Mouse (Mus musculus) bone marrow, adult 2 months (tissue): ENCODE measurements around the gene Piwil1. TPM values are rescaled to one million over a fixed set of nuclear protein-coding genes. Genes with fewer than 3 reads are reported as not detected.
A peak's percentile ranks its signal among the peaks of the same experiment; 100 is the strongest.

Experiments used
- H3K27ac ChIP-seq: fragments of 200-500 bp; 2 replicates; pipeline ENCODE4 v1.5.1; 2012; ENCODE audit warnings: low read depth, mild to moderate bottlenecking, control low read depth, inconsistent platforms, low read length; ENCODE audit not compliant: control insufficient read depth, poor library complexity, insufficient read depth
- H3K4me1 ChIP-seq: fragments of 200-500 bp; 2 replicates; pipeline ENCODE4 v1.6.1; 2011; ENCODE audit warnings: low read length; ENCODE audit not compliant: control insufficient read depth, insufficient read depth
- H3K4me3 ChIP-seq: fragments of 200-500 bp; replicated peaks from 2 replicates; pipeline ENCODE3; 2011; ENCODE audit warnings: mild to moderate bottlenecking, low read depth, low read length, control low read depth; ENCODE audit not compliant: control insufficient read depth
- CTCF ChIP-seq: fragments of 200-500 bp; IDR thresholded peaks from 2 replicates; pipeline ENCODE4 v1.5.1; 2011; ENCODE audit warnings: low read length, control low read depth; ENCODE audit not compliant: control insufficient read depth, insufficient read depth
- POLR2A ChIP-seq: fragments of 200-500 bp; IDR thresholded peaks from 2 replicates; pipeline ENCODE4 v1.6.1; 2011; ENCODE audit warnings: low read depth, mild to moderate bottlenecking, control low read depth, low read length, borderline replicate concordance; ENCODE audit not compliant: control insufficient read depth
- WGBS: fragments of 180-500 bp; shearing (Covaris S2); methylation state at CpG from one replicate; pipeline ENCODE4 v1.1.7; 2018; 5-methylcytosine and 5-hydroxymethylcytosine counted together
- polyA plus RNA-seq: library from polyadenylated mRNA; stranded (reverse); fragments of >200 nt; gene quantifications from 2 replicates; pipeline ENCODE4 v1.2.4, GENCODE M21; 2011; ENCODE audit warnings: low replicate concordance; ENCODE audit not compliant: missing spikeins, insufficient read depth, insufficient read length

Piwil1 gene
- polyA plus RNA-seq, 1 experiment, result not detected

DNA sequence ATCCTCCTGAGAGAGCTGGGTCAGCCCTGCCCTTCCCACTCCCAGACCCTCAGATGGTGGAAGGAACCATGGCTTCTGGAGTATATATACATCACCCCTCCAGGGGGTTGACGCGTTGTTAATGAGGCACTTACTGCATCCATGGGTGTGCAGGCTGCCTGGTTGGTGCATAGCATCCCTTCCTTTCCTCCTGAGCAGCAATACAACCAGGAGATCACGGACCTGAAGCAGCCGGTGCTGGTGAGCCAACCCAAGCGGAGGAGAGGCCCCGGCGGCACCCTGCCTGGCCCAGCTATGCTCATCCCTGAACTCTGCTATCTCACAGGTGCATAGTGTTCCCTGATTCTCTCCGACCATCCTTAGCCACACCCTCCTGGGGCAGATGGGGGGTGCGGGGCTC is 42.9 kb downstream of the Piwil1 start:
- WGBS, result 80% methylated on average over 9 of the region's 9 CpGs
- H3K4me1 ChIP-seq, result no peaks in the 10 kb centered on the region

DNA sequence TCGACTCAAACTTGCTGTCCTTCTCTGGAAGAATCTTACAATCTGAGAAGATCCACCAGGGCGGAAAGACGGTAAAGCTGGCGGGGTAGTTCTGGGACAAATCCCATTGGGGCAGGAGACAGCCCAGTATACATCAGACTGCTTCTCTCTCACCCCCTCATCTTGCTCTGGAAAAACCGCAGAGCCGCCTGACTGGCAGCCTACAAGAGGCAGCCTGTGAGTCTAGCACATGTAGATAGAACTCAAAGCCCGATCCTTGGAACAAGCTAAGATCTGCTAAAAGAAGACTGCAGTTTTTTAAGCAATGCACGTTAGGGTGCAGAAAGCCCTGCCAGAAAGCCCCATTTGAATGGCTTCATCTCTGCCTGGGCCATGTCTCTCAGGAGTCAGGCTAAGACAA is 43.9 kb downstream of the Piwil1 start:
- WGBS, result 83% methylated on average over 8 of the region's 8 CpGs
- Histone ChIP-seq H3K4me3 (no peak overlapping the region), H3K27ac (no peak overlapping the region), H3K4me1 (no peaks in the 10 kb centered on the region)
- no peak for TF ChIP-seq CTCF
- no peak for TF ChIP-seq POLR2A

More for the DNA sequence above, 42.9 kb downstream of the Piwil1 start:
- H3K4me3 ChIP-seq, result no peak overlapping the region
- TF ChIP-seq POLR2A (no peak), CTCF (no peak)
- H3K27ac ChIP-seq, result no peak overlapping the region

DNA sequence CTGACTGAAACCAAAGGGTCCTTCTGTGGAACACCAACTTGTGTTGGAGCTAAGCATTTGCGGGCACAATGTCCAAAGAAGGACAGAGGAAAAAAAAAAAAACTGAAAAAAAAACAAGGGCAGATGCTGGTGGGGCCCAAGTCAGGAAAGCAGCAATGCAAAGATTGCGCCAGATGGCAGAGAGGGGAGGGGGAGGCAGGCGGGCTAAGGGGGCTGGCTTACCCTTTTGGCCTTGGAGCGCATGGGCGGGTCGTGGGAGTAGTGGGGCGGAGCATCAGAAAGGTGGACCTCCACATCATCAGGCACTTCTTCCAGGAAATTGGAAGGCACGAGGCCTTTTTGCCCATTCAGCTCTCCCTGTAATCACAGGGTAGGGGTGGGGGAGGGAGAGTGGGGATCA is 58.8 kb downstream of the Piwil1 start:
- WGBS, result 50% methylated on average over 8 of the region's 8 CpGs
- TF ChIP-seq POLR2A, result no peak
- TF ChIP-seq CTCF, result no peak
- Histone ChIP-seq H3K4me3 (no peak overlapping the region), H3K4me1 (no peaks in the 10 kb centered on the region), H3K27ac (no peak overlapping the region; the same call in 1 of the 2 replicates)

DNA sequence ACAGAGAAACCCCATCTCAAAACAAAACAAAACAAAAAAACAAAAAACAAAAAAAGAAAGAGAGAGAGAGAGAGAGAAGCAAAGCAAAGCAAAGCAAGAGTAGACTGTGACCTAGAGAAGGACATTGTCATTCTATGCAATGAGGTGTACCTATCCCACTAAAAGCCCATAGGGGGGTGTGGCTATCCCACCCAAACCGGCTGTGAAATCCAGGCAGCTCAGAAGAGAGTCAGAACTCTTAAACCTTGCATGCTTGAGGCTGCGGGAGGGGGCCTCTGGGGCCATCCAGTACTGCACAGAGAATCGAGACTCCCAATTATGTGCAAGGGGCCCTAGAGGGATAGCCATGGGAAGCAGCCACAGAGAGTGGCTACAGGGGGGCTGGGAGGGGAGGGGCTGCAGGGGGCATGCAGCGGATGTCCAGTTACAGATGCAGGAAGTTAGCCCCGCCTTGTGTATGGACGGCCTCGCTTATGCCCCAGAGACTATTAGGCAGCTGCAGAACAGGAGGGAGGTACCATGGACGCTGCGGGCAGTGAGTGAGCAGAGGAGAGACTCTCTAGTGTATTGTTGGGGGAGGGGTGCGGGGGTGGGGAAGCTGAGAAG is 66.8 kb downstream of the Piwil1 start:
- H3K4me3 ChIP-seq, result no peak overlapping the region
- no peaks in the 10 kb centered on the region for H3K4me1 ChIP-seq
- H3K27ac ChIP-seq, result no peak overlapping the region
- 9% methylated on average over 10 of the region's 10 CpGs for WGBS
- TF ChIP-seq CTCF, result no peak
- no peak for TF ChIP-seq POLR2A

DNA sequence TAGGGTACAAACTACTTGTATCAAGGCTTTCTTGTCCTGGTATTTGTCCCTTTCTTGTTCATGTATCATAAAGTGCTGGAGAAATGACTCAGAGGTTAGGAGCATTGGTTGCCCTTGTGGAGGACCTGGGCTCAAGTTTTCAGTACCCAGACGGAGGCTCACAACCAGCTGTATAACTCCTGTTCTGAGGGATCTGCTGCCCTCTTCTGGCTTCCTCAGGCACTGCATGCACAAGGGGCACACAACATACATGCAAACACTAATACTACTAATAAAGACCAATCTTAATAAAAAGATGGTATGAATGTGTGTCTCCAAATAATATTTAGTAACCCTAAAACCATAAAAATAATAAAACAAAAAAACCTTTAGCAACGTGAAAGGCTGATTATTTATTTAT is 74.1 kb downstream of the Piwil1 start:
- TF ChIP-seq CTCF, result 0 out of 2 replicates have a peak, but pooled peaks have one; percentile 2
- TF ChIP-seq POLR2A, result no peak
- Histone ChIP-seq H3K4me3 (no peak overlapping the region), H3K27ac (no peak overlapping the region), H3K4me1 (no peaks in the 10 kb centered on the region)
- WGBS, result 58% methylated on average over 2 of the region's 2 CpGs

DNA sequence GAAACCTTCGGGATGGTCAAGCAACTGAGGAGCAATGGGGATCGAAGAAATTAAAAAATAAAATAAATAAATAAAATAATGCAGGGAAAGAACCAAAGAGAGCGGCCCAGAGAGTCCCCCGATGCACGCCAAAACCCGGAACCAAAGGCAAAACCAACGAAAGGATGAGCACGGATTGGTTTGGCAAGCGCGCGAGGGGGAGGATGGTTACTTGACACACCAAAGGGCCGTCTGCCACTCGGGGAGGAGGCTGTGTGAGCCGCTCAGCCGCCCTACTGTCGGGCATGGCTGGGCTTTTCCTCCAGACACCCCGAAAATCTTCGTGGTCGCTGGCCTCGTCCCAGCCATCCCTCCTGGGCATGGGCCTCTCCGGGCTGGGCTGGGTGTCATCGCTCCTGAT is 79.3 kb downstream of the Piwil1 start:
- H3K4me1 ChIP-seq, result no peaks in the 10 kb centered on the region
- no peak overlapping the region for H3K27ac ChIP-seq
- TF ChIP-seq CTCF (no peak), POLR2A (no peak)
- no peak overlapping the region for H3K4me3 ChIP-seq
- 70% methylated on average over 22 of the region's 22 CpGs for WGBS

DNA sequence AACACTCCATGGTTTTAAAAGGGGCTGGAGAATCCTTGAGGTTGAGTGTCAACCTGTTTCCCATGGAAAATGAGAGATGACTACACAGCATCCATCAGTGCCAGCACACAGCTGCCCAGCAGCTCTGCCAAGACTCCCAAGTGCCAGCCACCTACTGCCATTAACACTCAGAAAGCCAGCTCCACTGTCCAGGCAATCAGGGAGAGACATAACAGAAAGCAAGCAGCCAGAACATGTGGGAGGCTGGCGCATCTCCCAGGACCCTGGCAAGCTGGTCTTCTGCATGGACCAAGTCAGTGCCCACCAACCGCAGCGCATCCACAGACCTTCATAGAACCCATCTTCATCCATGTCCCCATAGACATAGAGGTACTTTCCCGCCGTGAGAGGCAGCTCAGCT is 98.3 kb downstream of the Piwil1 start:
- no peak overlapping the region for H3K27ac ChIP-seq
- 84% methylated on average over 5 of the region's 5 CpGs for WGBS

More for the DNA sequence above, 98.3 kb downstream of the Piwil1 start:
- H3K4me1 ChIP-seq, result no peaks in the 10 kb centered on the region; the same call in 1 of the 2 replicates
- no peak overlapping the region for H3K4me3 ChIP-seq
- TF ChIP-seq CTCF (no peak), POLR2A (no peak)

Other genes starting within 250 kb of the Piwil1 start
- gene Fzd10, start 101.7 kb upstream of the Piwil1 start, polyA plus RNA-seq, result 0.40 and 0.62 TPM in 2 replicates